Mouse (Mus musculus) adipocyte (in vitro differentiated cells): ENCODE measurements around the gene Npvf.
A peak's percentile ranks its signal among the peaks of the same experiment; 100 is the strongest.
"Not testable (repeated sequence)": the region's sequence is repeated elsewhere in the genome, so short reads cannot be mapped to it uniquely, and the experiment has no call there.

Experiments used
- DNase-seq: peaks from one replicate; pipeline ENCODE4 v3.0.0-alpha.2; 2016; ENCODE audit warnings: low spot score

The Npvf gene

GRCm38 (mm10) chr6:50639656-50640055 is 14.6 kb downstream of the Npvf start:
- DNase-seq: peak; percentile 55

DNA sequence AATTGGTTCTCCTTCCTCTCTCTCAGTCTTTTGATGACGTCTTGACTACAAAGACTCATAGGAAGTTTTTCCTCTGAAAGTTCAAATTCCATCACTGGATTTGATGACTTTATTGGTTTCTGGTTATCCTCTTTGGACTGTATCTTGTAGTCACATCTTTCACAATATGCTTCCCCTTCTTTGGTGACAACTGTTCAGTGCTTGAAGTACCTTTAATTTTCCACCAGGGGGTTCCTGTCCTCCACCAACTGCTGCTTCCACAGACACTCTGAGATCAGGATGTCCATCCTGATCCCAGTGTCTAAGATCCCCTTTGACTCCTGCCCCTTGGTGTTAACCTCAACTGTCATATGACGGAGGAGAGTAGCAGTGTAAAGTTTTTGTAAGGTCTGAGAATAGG is 28.1 kb downstream of the Npvf start:
- not testable (repeated sequence) for DNase-seq

GRCm38 (mm10) chr6:50618273-50618672 is 36.0 kb downstream of the Npvf start:
- not testable (repeated sequence) for DNase-seq

DNA sequence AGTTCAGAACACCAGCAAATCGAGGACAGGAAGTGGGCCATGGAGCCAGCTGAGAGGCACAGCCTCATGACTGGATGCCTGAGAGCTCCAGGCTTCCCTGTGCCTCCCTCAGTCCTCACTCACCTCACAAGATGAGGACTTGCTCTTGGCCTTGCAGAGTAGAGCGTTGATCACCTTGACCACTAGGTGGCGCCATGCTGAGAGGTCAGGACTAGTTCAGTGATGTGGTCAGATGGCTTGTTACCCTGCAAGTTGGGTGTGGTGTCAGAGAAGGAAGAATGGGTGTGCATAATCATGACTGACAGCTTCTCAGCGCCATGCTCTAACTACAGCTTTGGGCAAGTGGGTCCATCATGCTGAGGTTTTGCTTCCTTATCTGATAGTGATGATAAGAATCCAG is 52.6 kb downstream of the Npvf start:
- peak; percentile 44 for DNase-seq
